Mouse (Mus musculus): ENCODE measurements around the gene Krtap1-4. TPM values are rescaled to one million over a fixed set of nuclear protein-coding genes. Genes with fewer than 3 reads are reported as not detected.

The Krtap1-4 gene
- polyA plus RNA-seq, 1 experiment from 2014 or later: not detected

- no peak for ATAC-seq (replicated peaks; ENCODE audit: low FRiP score)
- H3K9ac ChIP-seq: no peak overlapping the region
- WGBS: 91% methylated on average over 5 of the region's 5 CpGs
Measured at GRCm38 (mm10) chr11:99581051-99581450, 2.4 kb downstream of the Krtap1-4 start.

GRCm38 (mm10) chr11:99580636-99581035 is 2.8 kb downstream of the Krtap1-4 start, which contains the start of gene Krtap1-5:
TSS of gene Krtap1-5 (minus strand) at chr11:99581016.
- Histone ChIP-seq H3K27me3 (no peaks in the 10 kb centered on the region), H3K4me2 (no peak within 1 kb of the TSS), H3K9ac (no peak within 1 kb of the TSS), H3K27ac (no peak within 1 kb of the TSS), H3K9me3 (replicated peaks) (no peaks in the 10 kb centered on the region), H3K36me3 (no peaks in the 10 kb centered on the region), H3K4me1 (no peaks in the 10 kb centered on the region), H3K4me3 (replicated peaks) (no peak within 1 kb of the TSS)
- WGBS: 83% methylated on average over 6 of the region's 6 CpGs
- ATAC-seq (replicated peaks; ENCODE audit: low FRiP score): no peak

More at GRCm38 (mm10) chr11:99581051-99581450, 2.4 kb downstream of the Krtap1-4 start:
- Histone ChIP-seq H3K4me3 (replicated peaks) (no peak overlapping the region), H3K4me1 (no peaks in the 10 kb centered on the region), H3K36me3 (no peaks in the 10 kb centered on the region), H3K27me3 (no peaks in the 10 kb centered on the region), H3K4me2 (no peak overlapping the region), H3K27ac (no peak overlapping the region), H3K9me3 (replicated peaks) (no peaks in the 10 kb centered on the region)

- Histone ChIP-seq H3K4me2 (peak overlapping the region; percentile 36), H3K36me3 (no peaks in the 10 kb centered on the region), H3K27me3 (peaks cover 3% of the 10 kb centered on the region; the same call in 1 of the 2 replicates), H3K4me1 (no peaks in the 10 kb centered on the region), H3K27ac (no peak overlapping the region), H3K9me3 (replicated peaks) (no peaks in the 10 kb centered on the region), H3K9ac (no peak overlapping the region), H3K4me3 (replicated peaks) (no peak overlapping the region)
- ATAC-seq (replicated peaks; ENCODE audit: low FRiP score): 0 out of 2 replicates have a peak, but pooled peaks have one; percentile 67
- WGBS: 1% methylated on average over 7 of the region's 7 CpGs
Measured at GRCm38 (mm10) chr11:99574106-99574505, 9.3 kb downstream of the Krtap1-4 start.

- H3K4me3 ChIP-seq (replicated peaks): no peak overlapping the region
Measured at GRCm38 (mm10) chr11:99573164-99573563, 10.3 kb downstream of the Krtap1-4 start.

GRCm38 (mm10) chr11:99566530-99566929 is 16.9 kb downstream of the Krtap1-4 start, which contains the start of gene Krtap3-1:
TSS of gene Krtap3-1 (minus strand) at chr11:99566630.
- H3K27me3 ChIP-seq: no peaks in the 10 kb centered on the region
- 69% methylated on average over 7 of the region's 7 CpGs for WGBS

More at GRCm38 (mm10) chr11:99573164-99573563, 10.3 kb downstream of the Krtap1-4 start:
- H3K9me3 ChIP-seq (replicated peaks): no peaks in the 10 kb centered on the region
- ATAC-seq (replicated peaks; ENCODE audit: low FRiP score): no peak
- WGBS: 57% methylated on average over 4 of the region's 4 CpGs
- H3K27me3 ChIP-seq: peaks cover 3% of the 10 kb centered on the region; the same call in 1 of the 2 replicates
- H3K27ac ChIP-seq: no peak overlapping the region
- H3K36me3 ChIP-seq: no peaks in the 10 kb centered on the region
- no peak overlapping the region for H3K4me2 ChIP-seq
- H3K9ac ChIP-seq: no peak overlapping the region
- H3K4me1 ChIP-seq: no peaks in the 10 kb centered on the region

GRCm38 (mm10) chr11:99562580-99562979 is 20.9 kb downstream of the Krtap1-4 start:
- Histone ChIP-seq H3K27me3 (no peaks in the 10 kb centered on the region), H3K4me1 (no peaks in the 10 kb centered on the region), H3K9me3 (replicated peaks) (no peaks in the 10 kb centered on the region), H3K36me3 (no peaks in the 10 kb centered on the region), H3K27ac (no peak overlapping the region), H3K4me3 (replicated peaks) (no peak overlapping the region), H3K4me2 (no peak overlapping the region), H3K9ac (no peak overlapping the region)
- no peak for ATAC-seq (replicated peaks; ENCODE audit: low FRiP score)
- 65% methylated on average over 6 of the region's 6 CpGs for WGBS

More at GRCm38 (mm10) chr11:99566530-99566929, 16.9 kb downstream of the Krtap1-4 start, which contains the start of gene Krtap3-1:
- Histone ChIP-seq H3K27ac (no peak within 1 kb of the TSS), H3K4me3 (replicated peaks) (no peak within 1 kb of the TSS), H3K9ac (no peak within 1 kb of the TSS), H3K4me2 (no peak within 1 kb of the TSS), H3K4me1 (no peaks in the 10 kb centered on the region), H3K9me3 (replicated peaks) (no peaks in the 10 kb centered on the region), H3K36me3 (no peaks in the 10 kb centered on the region)
- ATAC-seq (replicated peaks; ENCODE audit: low FRiP score): no peak

- Histone ChIP-seq H3K4me1 (no peaks in the 10 kb centered on the region), H3K4me3 (replicated peaks) (no peak within 1 kb of the TSS), H3K27ac (no peak within 1 kb of the TSS), H3K9ac (no peak within 1 kb of the TSS), H3K9me3 (replicated peaks) (no peaks in the 10 kb centered on the region), H3K4me2 (no peak within 1 kb of the TSS), H3K27me3 (no peaks in the 10 kb centered on the region), H3K36me3 (no peaks in the 10 kb centered on the region)
- WGBS: 88% methylated on average over 9 of the region's 9 CpGs
- ATAC-seq (replicated peaks; ENCODE audit: low FRiP score): no peak
Measured at GRCm38 (mm10) chr11:99559366-99559765, 24.1 kb downstream of the Krtap1-4 start, which contains the start of gene Gm11939. TSS of gene Gm11939 (minus strand) at chr11:99559466.

- no peak for ATAC-seq (replicated peaks; ENCODE audit: low FRiP score)
- H3K4me3 ChIP-seq (replicated peaks): no peak overlapping the region
- H3K27ac ChIP-seq: no peak overlapping the region
- no peaks in the 10 kb centered on the region for H3K27me3 ChIP-seq
- WGBS: 53% methylated on average over 3 of the region's 3 CpGs
- no peaks in the 10 kb centered on the region for H3K4me1 ChIP-seq
- H3K4me2 ChIP-seq: no peak overlapping the region
- H3K9me3 ChIP-seq (replicated peaks): no peaks in the 10 kb centered on the region
- H3K36me3 ChIP-seq: no peaks in the 10 kb centered on the region
- H3K9ac ChIP-seq: no peak overlapping the region
Measured at GRCm38 (mm10) chr11:99557976-99558745, 25.3 kb downstream of the Krtap1-4 start.

GRCm38 (mm10) chr11:99556753-99557152 is 26.7 kb downstream of the Krtap1-4 start, which contains the start of gene Krtap3-2:
TSS of gene Krtap3-2 (minus strand) at chr11:99556853.
- Histone ChIP-seq H3K4me2 (no peak within 1 kb of the TSS), H3K27ac (no peak within 1 kb of the TSS), H3K9ac (no peak within 1 kb of the TSS), H3K4me1 (no peaks in the 10 kb centered on the region), H3K36me3 (no peaks in the 10 kb centered on the region), H3K9me3 (replicated peaks) (no peaks in the 10 kb centered on the region), H3K27me3 (no peaks in the 10 kb centered on the region), H3K4me3 (replicated peaks) (no peak within 1 kb of the TSS)
- no peak for ATAC-seq (replicated peaks; ENCODE audit: low FRiP score)
- 66% methylated on average over 2 of the region's 2 CpGs for WGBS

GRCm38 (mm10) chr11:99556195-99556594 is 27.3 kb downstream of the Krtap1-4 start:
- H3K27ac ChIP-seq: no peak overlapping the region
- no peaks in the 10 kb centered on the region for H3K36me3 ChIP-seq
- ATAC-seq (replicated peaks; ENCODE audit: low FRiP score): no peak
- no peak overlapping the region for H3K9ac ChIP-seq
- 89% methylated on average over 2 of the region's 2 CpGs for WGBS
- no peaks in the 10 kb centered on the region for H3K9me3 ChIP-seq (replicated peaks)
- H3K4me2 ChIP-seq: no peak overlapping the region
- no peak overlapping the region for H3K4me3 ChIP-seq (replicated peaks)
- no peaks in the 10 kb centered on the region for H3K4me1 ChIP-seq
- H3K27me3 ChIP-seq: no peaks in the 10 kb centered on the region

GRCm38 (mm10) chr11:99550765-99551164 is 32.7 kb downstream of the Krtap1-4 start, which contains the start of gene Krtap3-3:
TSS of gene Krtap3-3 (minus strand) at chr11:99550865.
- WGBS: 22% methylated on average over 4 of the region's 4 CpGs
- Histone ChIP-seq H3K4me1 (no peaks in the 10 kb centered on the region), H3K9me3 (replicated peaks) (no peaks in the 10 kb centered on the region; the same call in 1 of the 2 replicates), H3K36me3 (no peaks in the 10 kb centered on the region), H3K27me3 (no peaks in the 10 kb centered on the region), H3K9ac (no peak within 1 kb of the TSS), H3K4me3 (replicated peaks) (no peak within 1 kb of the TSS), H3K27ac (no peak within 1 kb of the TSS), H3K4me2 (no peak within 1 kb of the TSS)
- no peak for ATAC-seq (replicated peaks; ENCODE audit: low FRiP score)

- H3K4me1 ChIP-seq: no peaks in the 10 kb centered on the region
- H3K27ac ChIP-seq: no peak overlapping the region
- no peak overlapping the region for H3K4me2 ChIP-seq
- H3K27me3 ChIP-seq: no peaks in the 10 kb centered on the region
- no peak overlapping the region for H3K9ac ChIP-seq
- H3K4me3 ChIP-seq (replicated peaks): no peak overlapping the region
- no peaks in the 10 kb centered on the region for H3K36me3 ChIP-seq
- no peaks in the 10 kb centered on the region; the same call in 1 of the 2 replicates for H3K9me3 ChIP-seq (replicated peaks)
- no peak for ATAC-seq (replicated peaks; ENCODE audit: low FRiP score)
Measured at GRCm38 (mm10) chr11:99547892-99548291, 35.6 kb downstream of the Krtap1-4 start.
